Mouse (Mus musculus) lung, postnatal 0 days (tissue): Measurements from ENCODE around the gene Grb14.

Source experiments
- CTCF ChIP-seq: IDR thresholded peaks from 2 replicates; pipeline ENCODE4 v1.5.1; 2016; ENCODE audit warnings: antibody characterized with exemption, mild to moderate bottlenecking
- EP300 ChIP-seq: IDR thresholded peaks from 2 replicates; pipeline ENCODE4 v1.6.1; 2016; ENCODE audit warnings: antibody characterized with exemption, mild to moderate bottlenecking, control low read depth

DNA sequence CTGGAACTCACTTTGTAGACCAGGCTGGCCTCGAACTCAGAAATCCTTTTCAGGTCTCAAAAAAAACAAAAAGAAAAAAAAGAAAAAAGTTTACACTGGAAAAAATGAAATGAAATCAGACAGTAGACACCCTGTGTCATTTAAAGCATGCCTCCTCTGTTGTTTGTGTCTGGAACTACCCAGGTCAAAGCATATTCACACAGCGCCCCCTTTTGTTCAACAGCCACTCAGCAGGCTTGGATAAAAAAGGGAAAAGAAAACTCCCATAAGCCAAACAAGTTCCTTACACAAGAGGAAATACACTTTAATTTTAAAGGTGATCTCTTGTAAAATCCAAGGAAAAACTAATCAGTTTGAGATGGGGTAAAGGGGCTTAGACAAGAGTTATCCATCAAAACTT, 21.4 kb downstream of the Grb14 start:
- TF ChIP-seq EP300 (no peak), CTCF (peak; percentile 69)
